Comparison of ENCODE assay signal across 8 mouse cellular contexts in the genomic region with DNA sequence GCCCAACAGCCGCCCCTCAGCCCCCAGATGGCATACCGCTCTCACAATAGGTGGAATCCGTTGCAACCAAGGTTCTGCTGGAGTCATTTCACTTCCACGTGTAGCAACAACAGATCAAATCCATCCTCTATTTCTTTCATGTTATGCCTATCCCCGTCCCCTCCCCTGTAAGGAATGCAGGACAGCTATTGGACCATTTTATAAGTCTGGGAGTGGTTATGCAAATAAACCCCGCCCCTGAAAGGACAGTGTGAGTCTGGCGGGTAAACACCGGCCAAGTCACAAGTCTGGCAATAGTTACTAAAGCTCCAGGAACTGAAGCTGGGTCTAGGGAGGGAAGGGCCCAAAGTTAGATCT. TPM values are rescaled to one million over a fixed set of nuclear protein-coding genes. Genes with fewer than 3 reads are reported as not detected.
DNase-seq lines count a peak whose midpoint lies in the region; ATAC-seq and TF ChIP-seq lines count a peak whose summit lies in the region.

A gene (minus strand): TSS at position 152 of the 357 bp plus-strand sequence.

- no peaks in the 10 kb centered on the region for H3K27me3 ChIP-seq in hindbrain, embryonic 15.5 days
- no peaks in the 10 kb centered on the region for H3K27me3 ChIP-seq in liver, embryonic 12.5 days (replicated peaks)
- H3K27me3 ChIP-seq in myocyte (ENCODE audit: control insufficient read depth, insufficient read depth, insufficient read length) = no peaks in the 10 kb centered on the region

- peak within 1 kb of the TSS; percentile 48 for H3K4me2 ChIP-seq in hindbrain, embryonic 15.5 days
- H3K4me2 ChIP-seq in liver, embryonic 12.5 days = peak within 1 kb of the TSS; percentile 40
- peak within 1 kb of the TSS; percentile 75 for H3K4me2 ChIP-seq in myocyte (ENCODE audit: low read depth)

- H3K9ac ChIP-seq in hindbrain, embryonic 15.5 days = no peak within 1 kb of the TSS
- H3K9ac ChIP-seq in liver, embryonic 12.5 days = no peak within 1 kb of the TSS

- peak; percentile 93 for ATAC-seq in hindbrain, embryonic 15.5 days (ENCODE audit: low FRiP score, low read depth)
- ATAC-seq in liver, embryonic 12.5 days = peak; percentile 93

- no peaks in the 10 kb centered on the region for H3K9me3 ChIP-seq in hindbrain, embryonic 15.5 days
- no peaks in the 10 kb centered on the region for H3K9me3 ChIP-seq in liver, embryonic 12.5 days (replicated peaks)

- no peaks in the 10 kb centered on the region for H3K4me1 ChIP-seq in hindbrain, embryonic 15.5 days (replicated peaks)
- no peaks in the 10 kb centered on the region for H3K4me1 ChIP-seq in liver, embryonic 12.5 days

- DNase-seq in cerebellum, adult 9-11 months = peak; percentile 2
- DNase-seq in cerebellum, adult 11-12 months = no peak
- peak; percentile 15 for DNase-seq in c-Kit-positive CD71-positive TER-119-positive erythroid progenitor cells, embryonic 14.5 days (ENCODE audit: low spot score)
- DNase-seq in gastrocnemius, postnatal 14 days = peak; percentile 63
- no peak for DNase-seq in natural killer cell, adult 2 months (ENCODE audit: low spot score in 2 of 2)

- no peak within 1 kb of the TSS for H3ac ChIP-seq in myocyte (ENCODE audit: control insufficient read depth, insufficient read length)

- WGBS in hindbrain, embryonic 15.5 days = 21% methylated on average over 8 of the region's 8 CpGs
- 9% methylated on average over 8 of the region's 8 CpGs for WGBS in liver, embryonic 12.5 days (ENCODE audit: insufficient replicate concordance)

- H3K4me3 ChIP-seq in hindbrain, embryonic 15.5 days = peak within 1 kb of the TSS; percentile 10
- H3K4me3 ChIP-seq in liver, embryonic 12.5 days = no peak within 1 kb of the TSS
- peak within 1 kb of the TSS; percentile 55 for H3K4me3 ChIP-seq in myocyte

- H3K79me2 ChIP-seq in myocyte (ENCODE audit: control insufficient read depth, insufficient read depth) = peaks cover 35% of the 10 kb centered on the region

- intact Hi-C loops in gastrocnemius, postnatal 14 days (cut with DNase I; ENCODE audit: low total_unique reads) = no loop called here

- no peak within 1 kb of the TSS for H3K27ac ChIP-seq in hindbrain, embryonic 15.5 days (replicated peaks)
- no peak within 1 kb of the TSS for H3K27ac ChIP-seq in liver, embryonic 12.5 days

- H3K36me3 ChIP-seq in hindbrain, embryonic 15.5 days = no peaks in the 10 kb centered on the region
- no peaks in the 10 kb centered on the region for H3K36me3 ChIP-seq in liver, embryonic 12.5 days
- H3K36me3 ChIP-seq in myocyte (ENCODE audit: control insufficient read depth, insufficient read depth) = no peaks in the 10 kb centered on the region

- peak; percentile 48 for TF ChIP-seq POLR2A in myocyte (IDR thresholded peaks at IDR 0.05; ENCODE audit: insufficient read length, low read depth)

TF ChIP-seq in myocyte, 11 proteins besides CTCF, POLR2A, EP300 and RAD21:
- TF ChIP-seq TCF3 (IDR thresholded peaks at IDR 0.05; ENCODE audit: insufficient read length, low read depth) (no peak), CEBPB (IDR thresholded peaks at IDR 0.05; ENCODE audit: insufficient read depth, poor library complexity, severe bottlenecking) (no peak), USF1 (IDR thresholded peaks at IDR 0.05; ENCODE audit: low read depth) (no peak), TCF12 (IDR thresholded peaks at IDR 0.05; ENCODE audit: insufficient read depth, poor library complexity, severe bottlenecking) (no peak), E2F4 (IDR thresholded peaks at IDR 0.05; ENCODE audit: insufficient read depth) (no peak), SRF (IDR thresholded peaks at IDR 0.05; ENCODE audit: control insufficient read depth, insufficient read length, low read depth) (no peak), MYOG (IDR thresholded peaks at IDR 0.05; ENCODE audit: control insufficient read depth in 1 of 3, insufficient read depth in 1 of 3, insufficient read length in 2 of 3, low read depth in 2 of 3) (no peak), POLR2AphosphoS2 (IDR thresholded peaks at IDR 0.05; ENCODE audit: insufficient read length, low read depth) (peak; percentile 35), MYOD1 (IDR thresholded peaks at IDR 0.05; ENCODE audit: control insufficient read depth in 1 of 3, insufficient read length in 2 of 3, low read depth in 2 of 3) (no peak), REST (IDR thresholded peaks at IDR 0.05; ENCODE audit: insufficient read depth, insufficient read length) (no peak), MAX (IDR thresholded peaks at IDR 0.05; ENCODE audit: low read depth) (peak; percentile 36)

RNA-seq across cellular contexts. Expression of the gene that starts here (rescaled TPM):
- total RNA-seq in gastrocnemius, postnatal 14 days (2021) = 1 to 10 TPM; 7.6 to 8.4 TPM
- 1.0 and 1.2 TPM in 2 replicates for polyA plus RNA-seq in hindbrain, embryonic 15.5 days (2015; fragmentation: Nextera tagmentation; extraction: Ambion mirVana)
- polyA plus RNA-seq in liver, embryonic 12.5 days (2016; fragmentation: Nextera tagmentation; extraction: Ambion mirVana) = 0.25 and 0.30 TPM in 2 replicates
- polyA plus RNA-seq in myocyte (2012; fragmentation: generic; extraction: Trizol) = 30.2 TPM

Comparison
In these comparisons a context has a peak if more than half of its experiments do, and no peak if none do; other contexts are left out.
1. RNA of the gene that starts here (polyA plus RNA-seq): 30.2 TPM in myocyte (single experiment); 1.0 to 1.2 TPM in hindbrain, embryonic 15.5 days and 0.25 to 0.30 TPM in liver, embryonic 12.5 days; every median in the first group is over 10 times any median in the second.
2. DNase-seq: peak in cerebellum, adult 9-11 months (single experiment), c-Kit-positive CD71-positive TER-119-positive erythroid progenitor cells, embryonic 14.5 days (single experiment) and gastrocnemius, postnatal 14 days (single experiment); none in cerebellum, adult 11-12 months (single experiment) and natural killer cell, adult 2 months (0 of 2).
3. Peak in ATAC-seq and H3K4me2 ChIP-seq in liver, embryonic 12.5 days; RNA of the gene not detected or under 1 TPM.
4. Peak in every context shown above with its lines, with median percentiles within 50 percentile points of each other: H3K4me2 ChIP-seq.